Mouse (Mus musculus) NIH3T3 (cell line): ENCODE results near the gene Mtx1.
"Not testable (repeated sequence)": the region's sequence is repeated elsewhere in the genome, so short reads cannot be mapped to it uniquely, and the experiment has no call there.

Experiments used
- DNase-seq: peaks from one replicate; pipeline ENCODE4 v3.0.0-alpha.2; 2012; ENCODE audit warnings: low read depth

The Mtx1 gene

GRCm38 (mm10) chr3:89242331-89242895, 15.5 kb upstream of the Mtx1 start:
- peak; percentile 78 for DNase-seq

GRCm38 (mm10) chr3:89238494-89238893, 11.6 kb upstream of the Mtx1 start:
- DNase-seq, result no peak

- DNase-seq, result no peak
Observed at GRCm38 (mm10) chr3:89237682-89238081, 10.8 kb upstream of the Mtx1 start.

- DNase-seq, result no peak
Observed at GRCm38 (mm10) chr3:89236516-89236915, 9.6 kb upstream of the Mtx1 start.

- no peak for DNase-seq
Observed at GRCm38 (mm10) chr3:89233562-89234110, 6.7 kb upstream of the Mtx1 start.

GRCm38 (mm10) chr3:89232614-89233013, 5.7 kb upstream of the Mtx1 start:
- DNase-seq, result no peak

- DNase-seq, result no peak
Observed at GRCm38 (mm10) chr3:89231772-89232275, 4.9 kb upstream of the Mtx1 start.

- no peak for DNase-seq
Observed at GRCm38 (mm10) chr3:89231345-89231744, 4.5 kb upstream of the Mtx1 start.

- no peak for DNase-seq
Observed at GRCm38 (mm10) chr3:89230561-89230960, 3.7 kb upstream of the Mtx1 start.

GRCm38 (mm10) chr3:89229276-89229675, 2.4 kb upstream of the Mtx1 start:
- DNase-seq, result no peak

GRCm38 (mm10) chr3:89228836-89229235, 1.9 kb upstream of the Mtx1 start, which contains the start of gene Muc1:
TSS of gene Muc1 (plus strand) at chr3:89229057.
- no peak for DNase-seq

- DNase-seq, result peak; percentile 94
Observed at GRCm38 (mm10) chr3:89228180-89228549, 1.3 kb upstream of the Mtx1 start.

GRCm38 (mm10) chr3:89227307-89228179, 655 bp upstream of the Mtx1 start:
- peak; percentile 95 for DNase-seq

- DNase-seq, result no peak
Observed at GRCm38 (mm10) chr3:89226361-89226760, 527 bp downstream of the Mtx1 start.

GRCm38 (mm10) chr3:89225918-89226317, 970 bp downstream of the Mtx1 start:
- no peak for DNase-seq

GRCm38 (mm10) chr3:89225321-89225815, 1.5 kb downstream of the Mtx1 start:
- DNase-seq, result no peak

- DNase-seq, result no peak
Observed at GRCm38 (mm10) chr3:89224796-89225195, 2.1 kb downstream of the Mtx1 start.

GRCm38 (mm10) chr3:89221167-89221566, 5.7 kb downstream of the Mtx1 start:
- DNase-seq, result no peak

- DNase-seq, result peak; percentile 50
Observed at GRCm38 (mm10) chr3:89219546-89219945, 7.3 kb downstream of the Mtx1 start.

- DNase-seq, result no peak
Observed at GRCm38 (mm10) chr3:89218271-89218670, 8.6 kb downstream of the Mtx1 start.

- DNase-seq, result not testable (repeated sequence)
Observed at GRCm38 (mm10) chr3:89216407-89216806, 10.5 kb downstream of the Mtx1 start.

GRCm38 (mm10) chr3:89215853-89216252, 11.0 kb downstream of the Mtx1 start:
- DNase-seq, result peak; percentile 94
